8 mouse cellular contexts compared by ENCODE assay signal in genomic region chr6:94986346-94986745, GRCm38 (mm10).
DNase-seq lines count a peak whose midpoint lies in the region; ATAC-seq and TF ChIP-seq lines count a peak whose summit lies in the region.

No protein-coding gene starts in this region.

- no peak overlapping the region for H3K4me2 ChIP-seq in kidney, postnatal 0 days (ENCODE audit: low read length)

- H3K27me3 ChIP-seq in kidney, postnatal 0 days (ENCODE audit: insufficient read depth, low read length) = no peaks in the 10 kb centered on the region

- 16% methylated on average over 4 of the region's 4 CpGs for WGBS in kidney, postnatal 0 days

- no peak overlapping the region for H3K9ac ChIP-seq in kidney, postnatal 0 days (ENCODE audit: low read depth, low read length)

- H3K36me3 ChIP-seq in kidney, postnatal 0 days (ENCODE audit: insufficient read depth, low read length) = no peaks in the 10 kb centered on the region

- TF ChIP-seq CTCF in kidney, postnatal 0 days (IDR thresholded peaks at IDR 0.05; ENCODE audit: low read depth) = peak; percentile 91

- ATAC-seq in cerebellum, adult (ENCODE audit: insufficient number of reproducible peaks, low FRiP score, low TSS enrichment) = peak; percentile 79
- 0 out of 2 replicates have a peak, but pooled peaks have one; percentile 46 for ATAC-seq in kidney, postnatal 0 days (replicated peaks; ENCODE audit: low FRiP score, low read depth)

- no peaks in the 10 kb centered on the region for H3K9me3 ChIP-seq in kidney, postnatal 0 days (replicated peaks; ENCODE audit: low read length)

- no peak overlapping the region for H3K27ac ChIP-seq in kidney, postnatal 0 days

- no peak for DNase-seq in cerebellum, adult 11-12 months
- peak; percentile 58 for DNase-seq in A20 (ENCODE audit: low read depth, low spot score)
- peak; percentile 20 for DNase-seq in c-Kit-positive CD71-positive TER-119-positive erythroid progenitor cells, embryonic 14.5 days (ENCODE audit: low spot score)
- DNase-seq in frontal cortex, adult 2 months (ENCODE audit: extremely low spot score in 1 of 2, low spot score in 1 of 2) = peak; percentile 20 to 87
- peak; percentile 90 for DNase-seq in kidney, postnatal 0 days (ENCODE audit: low spot score)
- DNase-seq in lung, postnatal 10 days = peak; percentile 59
- DNase-seq in thymus, postnatal 14 days = peak; percentile 42

- H3K4me3 ChIP-seq in kidney, postnatal 0 days (replicated peaks; ENCODE audit: low read depth, low read length) = no peak overlapping the region

- no peaks in the 10 kb centered on the region for H3K4me1 ChIP-seq in kidney, postnatal 0 days (replicated peaks; ENCODE audit: insufficient read depth, low read length)
